Mouse (Mus musculus): ENCODE data around the gene Tnrc6b. TPM values are rescaled to one million over a fixed set of nuclear protein-coding genes. Genes with fewer than 3 reads are reported as not detected.

Gene Tnrc6b
- polyA plus RNA-seq, 1 experiment from 2014 or later = 10.0 TPM

- peak overlapping the region; percentile 94 for H3K27ac ChIP-seq (ENCODE audit: low read depth, low read length)
- peak overlapping the region; percentile 74 for H3K9ac ChIP-seq (ENCODE audit: low read length)
- ATAC-seq (peak; percentile 54), DNase-seq (ENCODE audit: low spot score) (peak; percentile 83)
- no peaks in the 10 kb centered on the region for H3K27me3 ChIP-seq (replicated peaks; ENCODE audit: control insufficient read depth, insufficient read depth, low read length)
- H3K4me2 ChIP-seq (ENCODE audit: low read length) = peak overlapping the region; percentile 61
- H3K9me3 ChIP-seq (replicated peaks; ENCODE audit: control insufficient read depth, low read length) = no peaks in the 10 kb centered on the region
- no peaks in the 10 kb centered on the region for H3K36me3 ChIP-seq (ENCODE audit: control insufficient read depth, insufficient read depth, low read length)
- under 1% methylated on average over 10 of the region's 10 CpGs for WGBS
- peaks cover 31% of the 10 kb centered on the region for H3K4me1 ChIP-seq (ENCODE audit: control insufficient read depth, insufficient read depth, low read length)
- H3K4me3 ChIP-seq (ENCODE audit: low read depth, low read length) = peak overlapping the region; percentile 48
Measured at GRCm38 (mm10) chr15:80799074-80799633, 88.0 kb downstream of the Tnrc6b start.

GRCm38 (mm10) chr15:80799634-80800137, 88.6 kb downstream of the Tnrc6b start:
- peak; percentile 67 for ATAC-seq
- under 1% methylated on average over 10 of the region's 10 CpGs for WGBS

GRCm38 (mm10) chr15:80800201-80800600, 89.1 kb downstream of the Tnrc6b start:
- Histone ChIP-seq H3K4me2 (ENCODE audit: low read length) (peak overlapping the region; percentile 61), H3K36me3 (ENCODE audit: control insufficient read depth, insufficient read depth, low read length) (no peaks in the 10 kb centered on the region), H3K9ac (ENCODE audit: low read length) (peak overlapping the region; percentile 74), H3K27me3 (replicated peaks; ENCODE audit: control insufficient read depth, insufficient read depth, low read length) (no peaks in the 10 kb centered on the region), H3K27ac (ENCODE audit: low read depth, low read length) (0 out of 2 replicates have a peak overlapping the region, but pooled peaks have one; percentile 94), H3K4me1 (ENCODE audit: control insufficient read depth, insufficient read depth, low read length) (peaks cover 29% of the 10 kb centered on the region), H3K9me3 (replicated peaks; ENCODE audit: control insufficient read depth, low read length) (no peaks in the 10 kb centered on the region), H3K4me3 (ENCODE audit: low read depth, low read length) (peak overlapping the region; percentile 48)
- 2% methylated on average over 3 of the region's 3 CpGs for WGBS
- DNase-seq (ENCODE audit: low spot score) (peak; percentile 72), ATAC-seq (no peak)

More at GRCm38 (mm10) chr15:80799634-80800137, 88.6 kb downstream of the Tnrc6b start:
- Histone ChIP-seq H3K9me3 (replicated peaks; ENCODE audit: control insufficient read depth, low read length) (no peaks in the 10 kb centered on the region), H3K4me3 (ENCODE audit: low read depth, low read length) (peak overlapping the region; percentile 48), H3K4me2 (ENCODE audit: low read length) (peak overlapping the region; percentile 61), H3K27ac (ENCODE audit: low read depth, low read length) (peak overlapping the region; percentile 94; the same call in 1 of the 2 replicates), H3K4me1 (ENCODE audit: control insufficient read depth, insufficient read depth, low read length) (peaks cover 31% of the 10 kb centered on the region), H3K36me3 (ENCODE audit: control insufficient read depth, insufficient read depth, low read length) (no peaks in the 10 kb centered on the region), H3K9ac (ENCODE audit: low read length) (peak overlapping the region; percentile 74), H3K27me3 (replicated peaks; ENCODE audit: control insufficient read depth, insufficient read depth, low read length) (no peaks in the 10 kb centered on the region)
- DNase-seq (ENCODE audit: low spot score) = peak; percentile 93

- Histone ChIP-seq H3K4me3 (ENCODE audit: low read depth, low read length) (peak overlapping the region; percentile 48), H3K36me3 (ENCODE audit: control insufficient read depth, insufficient read depth, low read length) (no peaks in the 10 kb centered on the region), H3K4me1 (ENCODE audit: control insufficient read depth, insufficient read depth, low read length) (peaks cover 29% of the 10 kb centered on the region), H3K27me3 (replicated peaks; ENCODE audit: control insufficient read depth, insufficient read depth, low read length) (no peaks in the 10 kb centered on the region), H3K4me2 (ENCODE audit: low read length) (peak overlapping the region; percentile 61), H3K27ac (ENCODE audit: low read depth, low read length) (no peak overlapping the region), H3K9me3 (replicated peaks; ENCODE audit: control insufficient read depth, low read length) (no peaks in the 10 kb centered on the region), H3K9ac (ENCODE audit: low read length) (peak overlapping the region; percentile 74)
- DNase-seq (ENCODE audit: low spot score) (peak; percentile 10), ATAC-seq (no peak)
- WGBS = 6% methylated on average over 4 of the region's 4 CpGs
Measured at GRCm38 (mm10) chr15:80800765-80801164, 89.7 kb downstream of the Tnrc6b start.

GRCm38 (mm10) chr15:80801597-80801996, 90.5 kb downstream of the Tnrc6b start:
- Histone ChIP-seq H3K9me3 (replicated peaks; ENCODE audit: control insufficient read depth, low read length) (no peaks in the 10 kb centered on the region), H3K27me3 (replicated peaks; ENCODE audit: control insufficient read depth, insufficient read depth, low read length) (no peaks in the 10 kb centered on the region), H3K4me2 (ENCODE audit: low read length) (peak overlapping the region; percentile 61), H3K9ac (ENCODE audit: low read length) (no peak overlapping the region), H3K27ac (ENCODE audit: low read depth, low read length) (no peak overlapping the region), H3K36me3 (ENCODE audit: control insufficient read depth, insufficient read depth, low read length) (no peaks in the 10 kb centered on the region), H3K4me1 (ENCODE audit: control insufficient read depth, insufficient read depth, low read length) (peaks cover 29% of the 10 kb centered on the region), H3K4me3 (ENCODE audit: low read depth, low read length) (no peak overlapping the region)
- DNase-seq (ENCODE audit: low spot score) = no peak
- WGBS = 46% methylated on average over 1 of the region's 1 CpGs
- ATAC-seq = no peak

- Histone ChIP-seq H3K4me2 (ENCODE audit: low read length) (no peak overlapping the region), H3K9ac (ENCODE audit: low read length) (no peak overlapping the region), H3K36me3 (ENCODE audit: control insufficient read depth, insufficient read depth, low read length) (no peaks in the 10 kb centered on the region), H3K27me3 (replicated peaks; ENCODE audit: control insufficient read depth, insufficient read depth, low read length) (no peaks in the 10 kb centered on the region), H3K9me3 (replicated peaks; ENCODE audit: control insufficient read depth, low read length) (no peaks in the 10 kb centered on the region), H3K27ac (ENCODE audit: low read depth, low read length) (no peak overlapping the region), H3K4me1 (ENCODE audit: control insufficient read depth, insufficient read depth, low read length) (peaks cover 7% of the 10 kb centered on the region; the same call in 1 of the 2 replicates), H3K4me3 (ENCODE audit: low read depth, low read length) (no peak overlapping the region)
- WGBS = 78% methylated on average over 5 of the region's 5 CpGs
- ATAC-seq (no peak), DNase-seq (ENCODE audit: low spot score) (no peak)
Measured at GRCm38 (mm10) chr15:80807162-80807561, 96.0 kb downstream of the Tnrc6b start.

GRCm38 (mm10) chr15:80810226-80810625, 99.1 kb downstream of the Tnrc6b start:
- no peaks in the 10 kb centered on the region for H3K27me3 ChIP-seq (replicated peaks; ENCODE audit: control insufficient read depth, insufficient read depth, low read length)
- no peak for DNase-seq (ENCODE audit: low spot score)
- H3K4me2 ChIP-seq (ENCODE audit: low read length) = no peak overlapping the region
- WGBS = 96% methylated on average over 3 of the region's 3 CpGs
- H3K27ac ChIP-seq (ENCODE audit: low read depth, low read length) = no peak overlapping the region
- no peak for ATAC-seq
- H3K36me3 ChIP-seq (ENCODE audit: control insufficient read depth, insufficient read depth, low read length) = no peaks in the 10 kb centered on the region
- no peaks in the 10 kb centered on the region for H3K9me3 ChIP-seq (replicated peaks; ENCODE audit: control insufficient read depth, low read length)
- H3K9ac ChIP-seq (ENCODE audit: low read length) = no peak overlapping the region
- H3K4me3 ChIP-seq (ENCODE audit: low read depth, low read length) = no peak overlapping the region
- H3K4me1 ChIP-seq (ENCODE audit: control insufficient read depth, insufficient read depth, low read length) = no peaks in the 10 kb centered on the region

- ATAC-seq (no peak), DNase-seq (ENCODE audit: low spot score) (no peak)
- 94% methylated on average over 4 of the region's 4 CpGs for WGBS
- no peak overlapping the region for H3K4me2 ChIP-seq (ENCODE audit: low read length)
- H3K4me1 ChIP-seq (ENCODE audit: control insufficient read depth, insufficient read depth, low read length) = no peaks in the 10 kb centered on the region
- no peaks in the 10 kb centered on the region for H3K27me3 ChIP-seq (replicated peaks; ENCODE audit: control insufficient read depth, insufficient read depth, low read length)
- no peak overlapping the region for H3K27ac ChIP-seq (ENCODE audit: low read depth, low read length)
- H3K36me3 ChIP-seq (ENCODE audit: control insufficient read depth, insufficient read depth, low read length) = no peaks in the 10 kb centered on the region
- no peaks in the 10 kb centered on the region for H3K9me3 ChIP-seq (replicated peaks; ENCODE audit: control insufficient read depth, low read length)
- no peak overlapping the region for H3K9ac ChIP-seq (ENCODE audit: low read length)
- H3K4me3 ChIP-seq (ENCODE audit: low read depth, low read length) = no peak overlapping the region
Measured at GRCm38 (mm10) chr15:80812840-80813239, 101.7 kb downstream of the Tnrc6b start.

- H3K4me1 ChIP-seq (ENCODE audit: control insufficient read depth, insufficient read depth, low read length) = no peaks in the 10 kb centered on the region
- H3K9ac ChIP-seq (ENCODE audit: low read length) = no peak overlapping the region
- no peak overlapping the region for H3K27ac ChIP-seq (ENCODE audit: low read depth, low read length)
- H3K27me3 ChIP-seq (replicated peaks; ENCODE audit: control insufficient read depth, insufficient read depth, low read length) = no peaks in the 10 kb centered on the region
- no peak overlapping the region for H3K4me2 ChIP-seq (ENCODE audit: low read length)
- 89% methylated on average over 7 of the region's 7 CpGs for WGBS
- DNase-seq (ENCODE audit: low spot score) (no peak), ATAC-seq (no peak)
- no peak overlapping the region for H3K4me3 ChIP-seq (ENCODE audit: low read depth, low read length)
- H3K9me3 ChIP-seq (replicated peaks; ENCODE audit: control insufficient read depth, low read length) = no peaks in the 10 kb centered on the region
- no peaks in the 10 kb centered on the region for H3K36me3 ChIP-seq (ENCODE audit: control insufficient read depth, insufficient read depth, low read length)
Measured at GRCm38 (mm10) chr15:80814792-80815191, 103.7 kb downstream of the Tnrc6b start.

Measured in forebrain, embryonic 14.5 days (tissue).